Mouse (Mus musculus) megakaryocyte, adult 5-6 weeks (primary cell): ENCODE data around the gene Aipl1. TPM values are rescaled to one million over a fixed set of nuclear protein-coding genes. Genes with fewer than 3 reads are reported as not detected.
A peak's percentile ranks its signal among the peaks of the same experiment; 100 is the strongest.
"Not testable (repeated sequence)": the region's sequence is repeated elsewhere in the genome, so short reads cannot be mapped to it uniquely, and the experiment has no call there.

ENCODE experiments used
- ATAC-seq: 2 replicates; pipeline ENCODE4 v1.8.0; 2016; ENCODE audit warnings: mild to moderate bottlenecking, inconsistent platforms; ENCODE audit not compliant: poor library complexity, severe bottlenecking
- total RNA-seq, 2 experiments: library from RNA; stranded (forward) in 1 of 2; stranded (reverse) in 1 of 2; fragments of 153-499, 151-499 nt in 1 of 2; fragments of 221-1000, 200-1000 nt in 1 of 2; gene quantifications; 2 replicates each; pipeline versions ENCODE4 v1.2.3 to v1.2.4; 2015 to 2017

Gene Aipl1
- total RNA-seq, 2 experiments from 2014 or later, result 0.29 to 0.77 TPM

GRCm38 (mm10) chr11:72022827-72023226 is 14.5 kb downstream of the Aipl1 start:
- ATAC-seq, result no peak

DNA sequence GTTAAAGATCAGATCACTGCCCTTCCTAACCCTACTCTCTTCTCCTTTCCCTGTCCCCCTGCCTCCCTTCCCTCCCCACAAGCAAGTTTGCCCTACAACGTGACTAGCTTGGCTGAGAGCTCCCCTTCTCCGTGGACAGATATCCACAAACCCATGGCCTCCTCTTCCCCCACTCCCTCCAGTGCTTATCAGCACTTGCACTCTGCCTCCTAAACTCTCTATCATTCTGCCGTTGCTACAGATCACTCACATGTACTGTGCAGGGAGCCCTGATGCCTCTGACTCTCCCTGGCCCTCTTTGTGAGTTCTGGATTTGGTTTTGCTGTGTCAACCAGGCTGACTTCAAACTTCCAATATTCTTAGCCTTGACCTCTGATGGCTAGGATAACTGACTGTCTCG is 16.3 kb downstream of the Aipl1 start:
- no peak for ATAC-seq

GRCm38 (mm10) chr11:72017253-72017601 is 20.1 kb downstream of the Aipl1 start:
- no peak for ATAC-seq

- ATAC-seq, result no peak
Measured at GRCm38 (mm10) chr11:72016518-72017252, 20.6 kb downstream of the Aipl1 start.

DNA sequence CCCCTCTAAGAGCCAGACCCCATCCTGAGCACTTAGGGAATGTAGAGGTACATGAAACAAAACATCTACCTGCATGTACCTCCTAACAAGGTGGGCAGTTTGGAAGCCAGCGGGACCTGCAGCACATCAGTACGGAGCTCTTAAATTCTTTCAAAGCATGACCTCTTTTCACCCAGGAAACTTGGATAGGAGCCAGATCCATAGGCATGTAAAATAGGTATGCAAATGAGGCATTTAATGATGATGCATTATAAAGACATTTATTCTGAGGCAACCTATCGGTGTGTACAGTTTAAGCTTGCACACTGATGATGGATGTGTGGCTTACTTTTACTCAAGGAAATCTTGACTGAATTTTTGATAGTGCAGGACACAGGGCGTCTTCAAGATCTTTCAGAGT is 22.6 kb downstream of the Aipl1 start:
- ATAC-seq, result no peak

- ATAC-seq, result no peak
Measured at GRCm38 (mm10) chr11:72011955-72012354, 25.4 kb downstream of the Aipl1 start.

- no peak for ATAC-seq
Measured at GRCm38 (mm10) chr11:72010940-72011722, 26.2 kb downstream of the Aipl1 start.

DNA sequence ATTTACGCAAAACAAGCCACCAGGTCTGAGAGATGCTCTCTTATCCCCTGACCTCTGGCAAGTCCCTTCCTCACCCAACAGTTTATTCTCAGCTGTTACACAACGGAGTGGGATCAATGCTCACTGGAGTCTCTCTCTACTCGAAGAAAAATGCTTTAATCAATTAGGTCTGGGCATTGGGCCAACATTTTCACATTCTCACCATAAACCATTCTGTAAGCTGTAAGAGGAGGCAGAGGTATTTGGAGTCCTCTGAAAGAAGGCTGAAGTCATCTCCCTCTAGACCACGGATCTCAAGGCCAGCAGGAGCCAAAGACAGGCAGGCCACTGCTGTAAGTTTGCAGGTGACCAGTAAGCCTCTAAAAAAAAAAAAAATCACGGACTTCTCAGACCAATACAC is 26.9 kb downstream of the Aipl1 start:
- no peak for ATAC-seq

GRCm38 (mm10) chr11:72005547-72005946 is 31.8 kb downstream of the Aipl1 start:
- no peak for ATAC-seq

- no peak for ATAC-seq
Measured at GRCm38 (mm10) chr11:72003171-72003570, 34.1 kb downstream of the Aipl1 start.

DNA sequence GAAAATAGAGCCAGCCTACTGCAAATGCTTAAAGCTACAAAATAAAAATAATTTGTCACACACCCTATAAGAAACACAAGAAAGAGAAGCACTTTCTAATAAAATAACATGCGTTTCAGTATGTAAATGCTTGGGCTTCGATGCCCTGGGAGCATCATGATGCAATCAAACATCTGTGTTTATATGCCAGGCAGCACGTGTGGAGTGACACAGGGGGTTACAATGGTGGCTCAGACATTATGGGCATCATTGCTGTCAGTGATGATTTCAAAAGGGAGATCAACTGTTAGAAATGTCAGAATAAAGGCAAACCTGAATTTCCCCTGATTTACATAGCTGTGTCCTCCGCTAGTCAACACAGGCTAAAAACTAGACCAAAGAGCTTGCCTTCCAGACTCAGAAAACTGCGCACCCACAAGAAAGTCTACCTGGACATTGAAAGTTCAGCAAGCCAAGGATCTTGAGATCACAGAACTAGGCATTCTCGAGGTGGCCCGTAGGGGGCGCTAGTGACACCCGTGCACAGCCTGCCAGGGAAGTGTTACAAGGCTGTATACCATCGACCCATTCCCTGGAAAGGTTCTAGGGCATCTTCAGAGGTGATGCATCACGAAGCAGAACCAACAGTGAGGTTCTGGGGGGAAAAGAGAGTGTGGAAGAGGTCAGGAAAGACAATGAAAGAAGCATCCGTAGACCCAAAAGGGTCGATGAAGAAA is 35.0 kb downstream of the Aipl1 start:
- no peak for ATAC-seq

DNA sequence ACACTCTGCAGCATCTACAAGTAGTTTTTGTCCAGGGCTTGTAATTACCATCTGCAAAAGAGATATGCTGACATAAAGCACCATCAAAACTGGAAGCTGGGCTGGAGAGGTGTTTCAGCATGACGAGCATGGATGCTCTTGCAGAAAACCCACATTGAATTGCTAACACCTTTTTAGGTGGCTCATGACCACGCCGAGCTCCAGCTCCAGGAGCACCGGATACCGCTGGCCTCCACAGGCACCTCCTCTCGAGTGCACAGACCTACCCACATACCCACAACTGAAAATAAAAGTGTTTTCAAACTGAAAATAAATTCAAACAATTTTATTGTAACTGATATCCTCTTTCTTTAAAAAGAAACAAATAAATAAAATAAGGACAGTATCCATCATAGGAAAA is 37.1 kb downstream of the Aipl1 start:
- ATAC-seq, result no peak

GRCm38 (mm10) chr11:71996805-71997204 is 40.5 kb downstream of the Aipl1 start:
- ATAC-seq, result no peak

DNA sequence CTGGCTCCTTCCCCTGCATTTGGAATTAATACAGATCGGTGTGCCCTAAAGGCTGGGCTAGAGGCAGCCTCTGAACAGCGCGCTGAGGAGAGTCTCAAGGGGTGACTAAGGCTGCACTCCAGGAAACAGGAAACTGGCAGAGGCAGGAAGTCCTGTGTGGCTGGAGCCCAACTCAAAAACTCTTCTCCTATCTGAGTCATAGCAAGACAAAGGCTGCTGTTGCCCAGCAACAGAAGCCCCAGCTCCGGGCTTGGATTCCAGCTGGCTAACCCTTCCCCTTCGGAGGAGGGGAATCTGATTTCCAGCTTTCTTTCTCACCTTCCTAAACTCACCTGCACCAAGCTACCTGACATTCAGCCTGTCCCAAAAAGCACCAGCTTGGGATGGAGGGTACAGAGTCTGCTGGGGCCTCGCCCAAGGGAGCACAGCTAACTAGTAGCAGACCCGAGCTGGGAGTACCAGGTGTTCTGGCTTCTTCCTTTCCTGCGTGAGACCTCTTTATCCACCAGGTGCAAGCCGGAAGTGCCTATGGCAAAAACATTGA is 41.3 kb downstream of the Aipl1 start:
- peak; percentile 80 for ATAC-seq

DNA sequence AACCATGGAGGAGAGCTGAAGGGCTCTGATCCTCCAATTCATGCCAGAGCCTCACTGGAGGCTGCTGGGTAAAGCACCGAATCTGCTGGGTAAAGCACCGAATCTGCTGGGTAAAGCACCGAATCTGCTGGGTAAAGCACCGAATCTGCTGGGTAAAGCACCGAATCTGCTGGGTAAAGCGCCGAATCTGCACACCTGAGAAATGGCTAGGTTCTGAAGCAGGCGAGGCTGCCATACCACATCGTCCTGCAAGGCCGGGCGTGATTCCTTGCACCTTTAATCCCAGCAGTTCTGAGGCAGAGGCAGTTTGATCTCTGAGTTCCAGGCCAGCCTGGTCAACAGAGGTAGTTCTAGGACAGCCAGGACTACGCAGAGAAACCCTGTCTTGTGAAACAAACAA is 44.9 kb downstream of the Aipl1 start:
- no peak for ATAC-seq

GRCm38 (mm10) chr11:71991541-71991940 is 45.8 kb downstream of the Aipl1 start:
- peak; percentile 54; the same call in 1 of the 2 replicates for ATAC-seq

DNA sequence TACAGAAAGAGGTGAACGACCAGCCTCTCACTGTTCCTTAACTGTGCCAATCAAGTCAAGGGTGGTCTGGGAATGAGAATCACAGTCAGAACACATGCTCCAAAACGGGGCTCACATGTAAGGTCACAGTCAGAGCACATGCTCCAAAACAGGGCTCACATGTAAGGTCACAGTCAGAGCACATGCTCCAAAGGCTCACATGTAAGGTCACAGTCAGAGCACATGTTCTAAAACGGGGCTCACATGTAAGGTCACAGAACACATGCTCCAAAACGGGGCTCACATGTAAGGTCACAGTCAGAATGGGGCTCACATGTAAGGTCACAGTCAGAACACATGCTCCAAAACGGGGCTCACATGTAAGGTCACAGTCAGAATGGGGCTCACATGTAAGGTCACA is 47.9 kb downstream of the Aipl1 start:
- not testable (repeated sequence) for ATAC-seq

DNA sequence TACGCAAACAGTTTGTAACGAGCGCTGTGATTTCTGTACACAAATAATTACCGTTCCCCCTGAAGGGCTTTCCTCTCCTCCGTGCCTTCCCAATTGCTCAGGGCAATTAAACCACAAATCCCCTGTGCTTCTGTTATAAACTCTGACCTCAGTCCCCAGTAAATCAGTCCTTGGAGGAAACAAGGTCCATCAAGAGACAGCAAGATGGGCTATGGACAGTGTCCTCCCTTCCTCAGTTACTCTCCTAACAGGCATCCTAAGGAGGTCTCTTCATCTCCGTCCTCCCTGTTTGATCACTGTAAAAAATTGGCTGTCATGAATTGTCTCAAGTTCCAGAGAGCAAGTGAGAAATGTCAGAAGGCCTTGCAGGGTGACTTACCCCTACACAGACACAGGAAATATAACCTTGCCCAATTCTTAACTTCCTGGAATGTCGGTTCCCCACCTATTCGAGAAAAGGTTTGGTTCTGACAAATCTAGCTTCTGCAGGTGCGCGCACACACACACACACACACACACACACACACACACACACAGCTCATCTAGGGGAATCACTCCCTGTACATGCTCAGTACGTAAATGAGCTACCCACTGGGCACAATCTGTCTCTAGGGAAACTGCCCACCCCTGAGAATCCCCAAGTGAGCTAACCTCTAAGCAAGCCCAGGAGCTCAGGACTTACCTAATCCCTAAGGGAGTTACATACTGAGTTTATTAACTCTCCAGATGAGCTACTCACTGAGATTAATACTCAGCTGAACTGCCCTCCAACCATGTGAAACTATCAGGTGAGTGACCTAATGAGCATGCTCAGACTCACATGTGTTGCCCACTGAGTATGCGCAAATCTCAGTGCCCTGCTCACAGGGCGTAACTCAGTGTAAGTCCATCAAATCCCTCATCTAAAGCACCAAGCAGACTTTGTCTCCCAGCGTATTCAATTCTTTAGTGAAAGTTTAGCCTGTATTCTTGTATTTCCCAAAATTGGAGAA is 49.9 kb downstream of the Aipl1 start:
- no peak for ATAC-seq

GRCm38 (mm10) chr11:71985783-71986182 is 51.5 kb downstream of the Aipl1 start:
- ATAC-seq, result no peak

DNA sequence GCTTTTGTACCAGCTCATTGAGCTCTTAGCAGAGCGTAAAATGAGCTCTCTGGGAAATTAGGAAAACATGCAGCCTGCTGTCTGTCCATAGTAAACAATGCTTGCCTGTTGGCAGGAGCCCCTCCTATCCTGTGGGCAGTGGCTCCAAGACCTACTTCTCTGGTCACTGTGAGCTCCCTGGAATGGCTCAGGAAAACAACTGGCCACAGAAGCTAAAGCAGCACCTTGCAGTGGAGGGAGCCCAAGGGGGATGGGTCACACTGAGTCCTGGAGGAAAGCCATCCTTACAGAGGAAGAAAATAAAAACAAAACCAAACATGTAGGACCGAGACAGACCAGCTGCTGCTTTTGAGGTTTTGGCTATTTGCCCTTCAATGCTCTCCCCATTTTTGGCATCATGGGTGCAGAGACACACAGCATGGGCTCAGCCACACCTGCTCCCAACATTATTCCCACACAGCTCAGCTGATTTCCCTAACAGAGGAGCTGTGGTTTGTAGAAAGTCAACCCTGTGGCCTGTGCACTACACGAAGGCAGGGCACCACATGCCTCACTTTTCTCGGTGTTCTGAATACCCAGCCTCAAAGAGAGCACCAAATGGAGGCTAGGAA is 52.1 kb downstream of the Aipl1 start:
- no peak for ATAC-seq
